Mouse (Mus musculus): ENCODE measurements around the gene Ate1.
"Not testable (repeated sequence)": the region's sequence is repeated elsewhere in the genome, so short reads cannot be mapped to it uniquely, and the experiment has no call there.

DNA sequence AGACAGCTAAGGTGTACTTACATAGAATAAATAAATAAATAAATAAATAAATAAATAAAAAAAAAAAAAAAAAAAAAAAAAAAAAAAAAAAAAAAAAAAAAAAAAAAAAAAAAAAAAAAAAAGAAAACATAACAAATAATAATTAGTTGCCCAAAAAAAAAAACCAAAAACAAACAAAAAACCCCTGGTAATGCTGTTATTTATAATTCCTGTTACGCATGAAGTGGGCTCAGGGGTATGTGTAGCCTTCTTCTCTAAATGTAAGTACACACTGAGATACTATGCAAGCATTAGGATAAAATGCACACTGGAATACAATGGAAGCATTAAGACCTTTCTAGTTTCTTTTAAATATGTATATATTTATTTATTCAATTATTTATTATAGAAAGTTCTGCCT lies 130.1 kb downstream of the Ate1 start:
- not testable (repeated sequence) for TF ChIP-seq POLR2A (IDR thresholded peaks at IDR 0.05; ENCODE audit: insufficient read depth, low read length); CTCF (IDR thresholded peaks at IDR 0.05; ENCODE audit: low read depth, low read length)
